Mouse (Mus musculus): ENCODE measurements around the gene Ednrb.

Ednrb gene

GRCm38 (mm10) chr14:103767488-103767887 is 76.7 kb downstream of the Ednrb start:
- no peak for DNase-seq (ENCODE audit: low spot score in 2 of 2)

Data from spleen, postnatal 36 days (tissue).